Mouse (Mus musculus) hindbrain, embryonic 12.5 days (tissue): ENCODE data around the gene Tchhl1. TPM values are rescaled to one million over a fixed set of nuclear protein-coding genes. Genes with fewer than 3 reads are reported as not detected.
A peak's percentile ranks its signal among the peaks of the same experiment; 100 is the strongest.
"Not testable (repeated sequence)": the region's sequence is repeated elsewhere in the genome, so short reads cannot be mapped to it uniquely, and the experiment has no call there.

Experiments
- ATAC-seq: fragments of 200-750 bp; cut with Nextera tagmentation; 2 replicates; pipeline ENCODE4 v1.8.0; 2017; ENCODE audit warnings: moderate TSS enrichment; ENCODE audit not compliant: low FRiP score
- H3K27ac ChIP-seq: fragments of 300-500 bp; sonication (generic); 2 replicates; pipeline ENCODE4 v1.5.1; 2016; ENCODE audit warnings: mild to moderate bottlenecking
- H3K27me3 ChIP-seq: fragments of 300-500 bp; sonication (generic); 2 replicates; pipeline ENCODE4 v1.6.1; 2016; ENCODE audit warnings: mild to moderate bottlenecking
- H3K36me3 ChIP-seq: fragments of 300-500 bp; sonication (generic); 2 replicates; pipeline ENCODE4 v1.6.1; 2016; ENCODE audit warnings: mild to moderate bottlenecking
- H3K4me1 ChIP-seq: fragments of 300-500 bp; sonication (generic); 2 replicates; pipeline ENCODE4 v1.6.1; 2016
- H3K4me2 ChIP-seq: fragments of 300-500 bp; sonication (generic); replicated peaks from 2 replicates; pipeline ENCODE4 v1.6.1; 2016; ENCODE audit warnings: mild to moderate bottlenecking
- H3K4me3 ChIP-seq: fragments of 300-500 bp; sonication (generic); 2 replicates; pipeline ENCODE4 v1.5.1; 2016; ENCODE audit warnings: mild to moderate bottlenecking
- H3K9ac ChIP-seq: fragments of 300-500 bp; sonication (generic); 2 replicates; pipeline ENCODE4 v1.6.1; 2016; ENCODE audit warnings: mild to moderate bottlenecking, moderate library complexity
- H3K9me3 ChIP-seq: fragments of 300-500 bp; sonication (generic); replicated peaks from 2 replicates; pipeline ENCODE4 v1.6.1; 2016; ENCODE audit warnings: mild to moderate bottlenecking
- WGBS: fragments of 180-500 bp; shearing (Covaris S2); methylation state at CpG from one replicate; pipeline ENCODE4 v1.1.7; 2016; 5-methylcytosine and 5-hydroxymethylcytosine counted together
- polyA plus RNA-seq: library from polyadenylated mRNA; unstranded; fragments of >200 nt; fragmentation: Nextera tagmentation; extraction: Ambion mirVana; gene quantifications from 2 replicates; pipeline ENCODE4 v1.2.1, GENCODE M21; 2016

Gene Tchhl1
- polyA plus RNA-seq: not detected in 2 replicates

DNA sequence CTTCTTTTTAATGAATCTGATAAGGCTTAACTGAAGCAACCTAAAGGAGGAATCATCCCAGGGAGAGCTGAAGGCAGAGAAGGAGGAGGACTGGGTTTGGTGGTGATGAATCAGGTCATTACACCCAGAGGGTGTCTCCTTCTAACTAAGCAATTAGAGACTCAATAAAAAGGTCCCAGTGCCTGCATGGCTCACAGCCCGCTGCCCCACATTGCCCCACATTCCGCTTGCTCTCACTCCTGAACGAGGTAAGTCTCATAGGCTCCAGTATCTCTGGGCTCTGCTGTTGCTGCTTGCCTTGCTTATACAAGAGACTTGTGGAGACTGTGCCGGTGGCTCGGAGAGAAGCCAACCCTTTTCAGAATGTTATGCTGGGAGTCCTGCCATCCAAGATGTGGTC lies at the start of gene Tchhl1:
Gene Tchhl1, plus strand, starts transcription at position 194 of the 400 bp plus-strand sequence.
- no peaks in the 10 kb centered on the region for H3K36me3 ChIP-seq
- H3K9ac ChIP-seq: no peak within 1 kb of the TSS
- H3K9me3 ChIP-seq: no peaks in the 10 kb centered on the region
- no peaks in the 10 kb centered on the region for H3K4me1 ChIP-seq
- no peak within 1 kb of the TSS for H3K27ac ChIP-seq
- 77% methylated on average over 5 of the region's 5 CpGs for WGBS
- no peak for ATAC-seq
- no peak within 1 kb of the TSS for H3K4me2 ChIP-seq
- no peak within 1 kb of the TSS for H3K4me3 ChIP-seq
- H3K27me3 ChIP-seq: no peaks in the 10 kb centered on the region

DNA sequence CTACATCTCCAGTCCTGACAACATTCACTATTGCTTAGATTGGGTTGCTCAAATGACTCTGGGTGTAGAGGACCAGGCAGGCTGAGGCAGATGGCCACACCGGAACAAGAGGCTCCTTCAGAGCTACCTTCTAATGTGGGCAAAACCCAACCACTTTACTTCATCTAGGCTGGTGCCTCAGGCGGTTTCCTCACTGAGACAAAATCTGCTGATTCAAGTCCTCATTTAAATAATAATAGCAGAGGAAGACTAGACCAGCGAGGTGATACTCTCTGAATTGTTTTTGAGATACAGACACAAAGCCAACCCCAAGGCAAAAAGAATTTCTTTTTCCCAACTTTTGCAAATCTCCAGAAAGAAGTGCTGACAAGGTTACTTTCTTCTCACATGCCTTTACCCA lies 36.9 kb upstream of the Tchhl1 start:
- no peak for ATAC-seq
- Histone ChIP-seq H3K4me1 (no peaks in the 10 kb centered on the region), H3K36me3 (no peaks in the 10 kb centered on the region), H3K9me3 (no peaks in the 10 kb centered on the region), H3K4me3 (no peak overlapping the region), H3K9ac (no peak overlapping the region), H3K27me3 (no peaks in the 10 kb centered on the region), H3K4me2 (no peak overlapping the region), H3K27ac (no peak overlapping the region)
- 45% methylated on average over 3 of the region's 3 CpGs for WGBS

- 89% methylated on average over 1 of the region's 1 CpGs for WGBS
- no peak for ATAC-seq
- H3K4me3 ChIP-seq: 0 out of 2 replicates have a peak within 1 kb of the TSS, but pooled peaks have one; percentile 54
These were observed 26.5 kb upstream of the Tchhl1 start, which contains the start of gene Tchh for GRCm38 (mm10) chr3:93442030-93442429. Gene Tchh, plus strand, starts transcription at chr3:93442330.

DNA sequence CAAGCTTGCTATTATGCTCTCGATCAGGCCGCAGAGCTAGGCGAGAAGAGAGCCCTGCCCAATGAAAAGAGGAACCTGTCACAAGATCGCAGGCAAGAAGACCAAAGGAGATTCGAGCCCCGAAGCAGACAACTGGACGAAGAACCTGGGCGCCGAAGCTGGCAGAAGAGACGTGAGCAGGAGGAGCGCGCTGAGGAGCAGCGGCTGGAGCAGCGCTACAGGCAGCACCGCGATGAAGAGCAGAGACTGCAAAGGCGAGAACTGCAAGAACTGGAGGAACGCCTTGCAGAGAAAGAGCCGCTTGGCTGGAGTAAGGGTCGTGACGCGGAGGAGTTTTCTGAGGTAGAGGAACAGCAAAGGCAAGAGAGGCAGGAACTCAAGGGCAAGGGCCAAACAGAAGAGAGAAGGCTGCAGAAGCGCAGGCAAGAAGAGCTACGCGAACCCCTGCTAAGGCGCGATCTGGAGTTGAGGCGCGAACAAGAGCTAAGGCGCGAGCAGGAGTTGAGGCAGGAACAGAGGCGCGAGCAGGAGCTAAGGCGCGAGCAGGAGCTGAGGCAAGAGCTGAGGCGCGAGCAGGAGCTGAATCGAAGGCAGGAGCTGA lies 25.0 kb upstream of the Tchhl1 start:
- ATAC-seq: no peak

More at GRCm38 (mm10) chr3:93442030-93442429, 26.5 kb upstream of the Tchhl1 start, which contains the start of gene Tchh:
- Histone ChIP-seq H3K9ac (no peak within 1 kb of the TSS), H3K9me3 (no peaks in the 10 kb centered on the region), H3K36me3 (no peaks in the 10 kb centered on the region), H3K4me1 (peaks cover 18% of the 10 kb centered on the region), H3K27me3 (peaks cover 50% of the 10 kb centered on the region), H3K4me2 (peak within 1 kb of the TSS; percentile 94), H3K27ac (no peak within 1 kb of the TSS)

GRCm38 (mm10) chr3:93444343-93445164 lies 24.0 kb upstream of the Tchhl1 start:
- Histone ChIP-seq H3K27ac (no peak overlapping the region), H3K4me2 (peak overlapping the region; percentile 94), H3K9ac (peak overlapping the region; percentile 42), H3K4me1 (peaks cover 24% of the 10 kb centered on the region), H3K4me3 (peak overlapping the region; percentile 54), H3K27me3 (peaks cover 61% of the 10 kb centered on the region), H3K9me3 (no peaks in the 10 kb centered on the region), H3K36me3 (no peaks in the 10 kb centered on the region)
- under 1% methylated on average over 56 of the region's 56 CpGs for WGBS
- ATAC-seq: peak; percentile 81

More for the DNA sequence above, 25.0 kb upstream of the Tchhl1 start:
- Histone ChIP-seq H3K4me2 (peak overlapping the region; percentile 94), H3K36me3 (no peaks in the 10 kb centered on the region), H3K4me3 (peak overlapping the region; percentile 54), H3K27ac (no peak overlapping the region), H3K9me3 (no peaks in the 10 kb centered on the region), H3K27me3 (peaks cover 59% of the 10 kb centered on the region), H3K4me1 (peaks cover 24% of the 10 kb centered on the region), H3K9ac (peak overlapping the region; percentile 20; the same call in 1 of the 2 replicates)
- WGBS: under 1% methylated on average over 38 of the region's 38 CpGs

GRCm38 (mm10) chr3:93445165-93445705 lies 23.3 kb upstream of the Tchhl1 start:
- Histone ChIP-seq H3K27ac (no peak overlapping the region), H3K4me3 (peak overlapping the region; percentile 54), H3K9me3 (no peaks in the 10 kb centered on the region), H3K4me2 (peak overlapping the region; percentile 94), H3K9ac (peak overlapping the region; percentile 42), H3K27me3 (peaks cover 68% of the 10 kb centered on the region), H3K4me1 (peaks cover 24% of the 10 kb centered on the region), H3K36me3 (no peaks in the 10 kb centered on the region)
- ATAC-seq: no peak
- under 1% methylated on average over 36 of the region's 36 CpGs for WGBS

DNA sequence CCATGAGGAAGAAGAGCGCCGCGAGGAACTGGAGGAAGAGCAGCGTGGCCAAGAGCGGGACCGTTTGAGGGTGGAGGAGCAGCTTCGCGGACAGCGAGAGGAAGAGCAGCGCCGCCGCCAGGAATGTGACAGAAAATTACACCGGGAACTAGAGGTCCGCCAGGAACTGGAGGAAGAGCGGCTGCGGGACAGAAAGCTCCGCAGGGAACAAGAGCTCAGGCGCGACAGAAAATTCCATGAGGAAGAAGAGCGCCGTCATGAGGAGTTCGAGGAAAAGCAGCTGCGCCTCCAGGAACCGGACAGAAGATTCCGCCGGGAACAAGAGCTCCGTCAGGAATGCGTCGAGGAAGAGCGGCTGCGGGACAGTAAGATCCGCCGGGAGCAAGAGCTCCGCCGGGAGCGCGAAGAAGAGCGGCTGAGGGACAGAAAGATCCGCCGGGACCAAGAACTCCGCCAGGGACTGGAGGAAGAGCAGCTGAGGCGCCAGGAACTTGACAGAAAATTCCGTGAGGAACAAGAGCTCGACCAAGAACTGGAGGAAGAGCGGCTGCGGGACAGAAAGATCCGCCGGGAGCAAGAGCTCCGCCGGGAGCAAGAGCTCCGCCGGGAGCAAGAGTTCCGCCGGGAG lies 22.3 kb upstream of the Tchhl1 start:
- Histone ChIP-seq H3K27me3 (peaks cover 60% of the 10 kb centered on the region), H3K36me3 (no peaks in the 10 kb centered on the region), H3K4me2 (peak overlapping the region; percentile 94), H3K9me3 (no peaks in the 10 kb centered on the region), H3K4me3 (peak overlapping the region; percentile 54), H3K4me1 (peaks cover 24% of the 10 kb centered on the region), H3K27ac (no peak overlapping the region), H3K9ac (peak overlapping the region; percentile 36)
- WGBS: under 1% methylated on average over 54 of the region's 54 CpGs
- no peak for ATAC-seq

GRCm38 (mm10) chr3:93446756-93447137 lies 21.8 kb upstream of the Tchhl1 start:
- peak overlapping the region; percentile 36 for H3K9ac ChIP-seq
- H3K36me3 ChIP-seq, H3K9me3 ChIP-seq, H3K27ac ChIP-seq, ATAC-seq: not testable (repeated sequence)
- peaks cover 57% of the 10 kb centered on the region for H3K27me3 ChIP-seq
- peaks cover 24% of the 10 kb centered on the region for H3K4me1 ChIP-seq
- peak overlapping the region; percentile 94 for H3K4me2 ChIP-seq
- H3K4me3 ChIP-seq: peak overlapping the region; percentile 54
- WGBS: 1% methylated on average over 32 of the region's 32 CpGs

DNA sequence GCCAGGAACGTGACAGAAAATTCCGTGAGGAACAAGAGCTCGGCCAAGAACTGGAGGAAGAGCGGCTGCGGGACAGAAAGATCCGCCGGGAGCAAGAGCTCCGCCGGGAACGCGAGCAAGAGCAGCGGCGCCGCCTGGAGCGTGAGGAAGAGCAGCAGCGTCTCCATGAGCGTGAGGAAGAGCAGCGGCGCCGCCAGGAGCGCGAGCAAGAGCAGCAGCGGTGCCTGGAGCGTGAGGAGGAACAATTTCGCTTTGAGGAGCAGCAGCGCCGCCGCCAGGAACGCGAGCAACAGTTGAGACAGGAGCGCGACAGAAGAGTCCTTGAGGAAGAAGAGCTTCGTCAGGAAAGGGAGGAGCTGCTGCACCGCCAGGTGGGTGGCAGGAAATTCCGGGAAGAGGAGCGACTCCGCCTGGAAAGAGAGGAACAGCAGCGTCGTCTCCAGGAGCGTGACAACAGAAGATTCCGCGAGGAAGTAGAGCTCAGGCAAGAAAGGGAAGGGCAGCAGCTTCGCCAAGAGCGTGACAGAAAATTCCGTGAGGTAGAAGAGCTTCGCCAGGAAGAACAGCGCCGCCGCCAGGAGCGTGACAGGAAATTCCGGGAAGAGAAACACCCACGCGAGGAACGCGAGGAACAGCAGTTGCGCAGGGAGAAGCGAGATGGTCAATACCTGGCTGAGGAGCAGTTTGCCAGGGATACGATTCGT lies 21.3 kb upstream of the Tchhl1 start:
- ATAC-seq: peak; percentile 71
- Histone ChIP-seq H3K4me1 (peaks cover 24% of the 10 kb centered on the region), H3K4me3 (peak overlapping the region; percentile 54), H3K4me2 (peak overlapping the region; percentile 94), H3K9ac (peak overlapping the region; percentile 36; the same call in 1 of the 2 replicates), H3K27ac (no peak overlapping the region), H3K9me3 (no peaks in the 10 kb centered on the region), H3K36me3 (no peaks in the 10 kb centered on the region), H3K27me3 (peaks cover 56% of the 10 kb centered on the region)
- WGBS: under 1% methylated on average over 59 of the region's 59 CpGs

DNA sequence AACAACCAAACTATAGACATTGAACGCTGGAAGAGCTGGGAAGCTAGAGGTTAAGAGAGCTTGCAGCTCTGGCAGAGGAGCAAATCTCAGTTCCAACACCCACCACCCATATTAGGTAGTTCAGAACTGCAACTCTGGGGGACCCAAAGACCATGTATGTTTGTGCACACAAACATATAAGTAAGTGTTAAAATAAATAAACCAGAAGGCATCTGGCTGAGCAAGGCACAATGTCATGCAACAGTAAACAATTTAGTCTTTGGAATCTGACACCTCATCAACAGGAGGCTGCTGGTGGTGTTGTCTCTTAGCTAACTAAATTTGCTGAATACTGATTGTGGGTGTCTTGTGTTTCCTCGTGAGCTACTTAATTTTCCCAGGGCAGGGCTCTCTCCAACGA lies 2.0 kb upstream of the Tchhl1 start:
- Histone ChIP-seq H3K27ac (no peak overlapping the region), H3K4me1 (no peaks in the 10 kb centered on the region), H3K9me3 (no peaks in the 10 kb centered on the region), H3K27me3 (no peaks in the 10 kb centered on the region), H3K36me3 (no peaks in the 10 kb centered on the region), H3K4me3 (no peak overlapping the region), H3K4me2 (no peak overlapping the region), H3K9ac (no peak overlapping the region)
- WGBS: 82% methylated on average over 3 of the region's 3 CpGs
- no peak for ATAC-seq

DNA sequence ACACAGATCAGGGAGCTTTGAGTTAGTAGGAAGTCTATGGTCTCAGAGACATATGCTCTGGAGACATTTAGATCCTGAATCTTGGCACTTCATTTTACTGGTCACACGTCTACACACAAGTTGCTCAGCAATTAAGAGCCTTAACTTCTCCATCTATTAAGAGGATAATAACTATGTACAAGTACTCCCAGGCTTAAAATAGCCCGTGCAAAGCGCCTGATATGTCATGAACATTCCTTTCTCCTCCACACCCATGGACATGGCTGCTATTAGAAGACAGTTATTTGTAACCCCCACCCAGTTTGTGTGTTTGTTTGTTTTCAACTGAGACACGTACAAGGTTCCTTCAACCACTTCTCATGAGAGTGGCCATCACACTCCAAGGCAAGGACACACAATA lies 1.4 kb upstream of the Tchhl1 start:
- Histone ChIP-seq H3K27me3 (no peaks in the 10 kb centered on the region), H3K36me3 (no peaks in the 10 kb centered on the region), H3K4me1 (no peaks in the 10 kb centered on the region), H3K27ac (no peak overlapping the region), H3K4me2 (no peak overlapping the region), H3K9ac (no peak overlapping the region), H3K4me3 (no peak overlapping the region), H3K9me3 (no peaks in the 10 kb centered on the region)
- WGBS: 87% methylated on average over 4 of the region's 4 CpGs
- ATAC-seq: no peak
